Mouse (Mus musculus) MEL (cell line): ENCODE results near the gene Usp39.

Source experiments
- CTCF ChIP-seq, 3 experiments: IDR thresholded peaks in 2 of 3; conservative IDR thresholded peaks in 1 of 3; 2 replicates each; pipeline ENCODE4 v1.5.1; 2011 to 2012; ENCODE audit warnings: low read length in 3 of 3, low read depth in 2 of 3, mild to moderate bottlenecking in 2 of 3, improper control_type of control experiment in 1 of 3, inconsistent platforms in 1 of 3, mixed read lengths in 1 of 3, moderate library complexity in 1 of 3; ENCODE audit not compliant: control insufficient read depth in 1 of 3, insufficient read depth in 1 of 3, poor library complexity in 1 of 3, severe bottlenecking in 1 of 3
- EP300 ChIP-seq, 2 experiments: IDR thresholded peaks; 2 replicates each; pipeline ENCODE4 v1.6.1; 2011; ENCODE audit warnings: improper control_type of control experiment in 2 of 2, low read length in 2 of 2, low read depth in 1 of 2, mild to moderate bottlenecking in 1 of 2
- ETS1 ChIP-seq: IDR thresholded peaks from 2 replicates; pipeline ENCODE4 v1.6.1; 2012; ENCODE audit warnings: low read depth, mild to moderate bottlenecking, inconsistent platforms, low read length, improper control_type of control experiment, moderate library complexity
- MAX ChIP-seq: IDR thresholded peaks from 2 replicates; pipeline ENCODE4 v1.6.1; 2011; ENCODE audit warnings: low read length, improper control_type of control experiment
- MAZ ChIP-seq: IDR thresholded peaks from 2 replicates; pipeline ENCODE4 v1.6.1; 2012; ENCODE audit warnings: low read depth, mild to moderate bottlenecking, inconsistent platforms, low read length, improper control_type of control experiment
- NRF1 ChIP-seq: IDR thresholded peaks from 2 replicates; pipeline ENCODE4 v1.6.1; 2014; ENCODE audit warnings: low read depth, mild to moderate bottlenecking, inconsistent platforms, low read length, improper control_type of control experiment, moderate library complexity; ENCODE audit not compliant: poor library complexity, insufficient read depth, severe bottlenecking
- POLR2A ChIP-seq, 2 experiments: IDR thresholded peaks; 2 replicates each; pipeline ENCODE4 v1.6.1; 2011 to 2012; ENCODE audit warnings: low read length in 2 of 2, mild to moderate bottlenecking in 2 of 2, control low read depth in 1 of 2, improper control_type of control experiment in 1 of 2, low read depth in 1 of 2, moderate library complexity in 1 of 2; ENCODE audit not compliant: control insufficient read depth in 1 of 2, insufficient read depth in 1 of 2, poor library complexity in 1 of 2
- POLR2AphosphoS5 ChIP-seq: IDR thresholded peaks from 2 replicates; pipeline ENCODE4 v1.6.1; 2012; ENCODE audit warnings: low read depth, borderline replicate concordance, mild to moderate bottlenecking, inconsistent platforms, low read length, moderate library complexity, mixed read lengths
- RCOR1 ChIP-seq: IDR thresholded peaks from 2 replicates; pipeline ENCODE4 v1.6.1; 2012; ENCODE audit warnings: low read depth, mild to moderate bottlenecking, inconsistent platforms, low read length, improper control_type of control experiment
- TBP ChIP-seq: IDR thresholded peaks from 2 replicates; pipeline ENCODE4 v1.8.0; 2011; ENCODE audit warnings: low read depth, low read length, improper control_type of control experiment
- TCF12 ChIP-seq: IDR thresholded peaks from 2 replicates; pipeline ENCODE4 v1.6.1; 2014; ENCODE audit warnings: low read depth, mild to moderate bottlenecking, inconsistent platforms, low read length, improper control_type of control experiment, moderate library complexity

- TF ChIP-seq MAZ, result no peak
- TF ChIP-seq ETS1, result no peak
- TF ChIP-seq TBP, result no peak
- TF ChIP-seq NRF1, result no peak
- TF ChIP-seq RCOR1, result no peak
- TF ChIP-seq CTCF (IDR thresholded peaks at IDR 0.05 in 2 of 3, conservative IDR thresholded peaks at IDR 0.05 in 1 of 3; ENCODE audit: control insufficient read depth in 1 of 3, insufficient read depth in 1 of 3, low read depth in 2 of 3, low read length in 3 of 3, poor library complexity in 1 of 3, severe bottlenecking in 1 of 3), result no peak
- TF ChIP-seq EP300 (IDR thresholded peaks at IDR 0.05; ENCODE audit: low read depth in 1 of 2, low read length in 2 of 2), result no peak
- TF ChIP-seq MAX, result no peak
- TF ChIP-seq TCF12, result no peak
- TF ChIP-seq POLR2A (IDR thresholded peaks at IDR 0.05; ENCODE audit: control insufficient read depth in 1 of 2, insufficient read depth in 1 of 2, low read depth in 1 of 2, low read length in 2 of 2, poor library complexity in 1 of 2), result no peak
- no peak for TF ChIP-seq POLR2AphosphoS5
These were observed 71.8 kb downstream of the Usp39 start for GRCm38 (mm10) chr6:72273153-72273552.
